Mouse (Mus musculus): ENCODE measurements around the gene Pth2.

DNA sequence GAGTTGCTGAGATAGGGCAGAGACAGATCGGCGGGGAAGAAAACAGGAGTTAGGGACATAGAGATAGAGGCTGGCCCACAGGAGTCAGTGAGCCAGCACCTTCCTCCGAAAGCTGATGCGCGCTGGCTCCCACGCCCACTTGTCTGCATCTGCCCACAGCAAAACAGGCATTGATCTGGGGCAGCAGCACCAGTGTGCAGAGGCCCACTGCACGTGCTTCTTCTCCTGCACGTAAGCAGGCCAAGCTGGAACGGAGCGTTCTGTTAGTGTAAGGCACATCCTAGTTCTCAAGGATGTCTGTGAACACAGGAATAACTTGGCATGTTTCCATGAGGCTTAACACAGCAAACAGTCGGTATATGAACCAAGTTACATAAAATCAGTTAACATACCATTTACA lies 18.2 kb downstream of the Pth2 start:
- TF ChIP-seq GATA1 (IDR thresholded peaks at IDR 0.05; ENCODE audit: low read length) (no peak), TAL1 (IDR thresholded peaks at IDR 0.05; ENCODE audit: low read length) (no peak)
